Mouse (Mus musculus) limb, embryonic 11.5 days (tissue): ENCODE results near the gene Radil. TPM values are rescaled to one million over a fixed set of nuclear protein-coding genes. Genes with fewer than 3 reads are reported as not detected.
A peak's percentile ranks its signal among the peaks of the same experiment; 100 is the strongest.

Experiments
- ATAC-seq: fragments of 200-750 bp; cut with Nextera tagmentation; 2 replicates; pipeline ENCODE4 v1.8.0; 2017; ENCODE audit warnings: low read depth; ENCODE audit not compliant: insufficient number of reproducible peaks, low FRiP score, low TSS enrichment
- DNase-seq: peaks from one replicate; pipeline ENCODE4 v3.0.0-alpha.2; 2015; ENCODE audit warnings: low spot score
- H3K27ac ChIP-seq: fragments of 300-500 bp; sonication (generic); replicated peaks from 2 replicates; pipeline ENCODE4 v1.5.1; 2014; ENCODE audit warnings: low read depth, mild to moderate bottlenecking, low read length
- H3K27me3 ChIP-seq: fragments of 300-500 bp; sonication (generic); 2 replicates; pipeline ENCODE4 v1.6.1; 2014; ENCODE audit warnings: mild to moderate bottlenecking, low read length, mixed read lengths; ENCODE audit not compliant: control insufficient read depth, insufficient read depth
- H3K36me3 ChIP-seq: fragments of 300-500 bp; sonication (generic); 2 replicates; pipeline ENCODE4 v1.6.1; 2014; ENCODE audit warnings: mild to moderate bottlenecking, low read length, moderate library complexity, mixed read lengths; ENCODE audit not compliant: control insufficient read depth, insufficient read depth
- H3K4me1 ChIP-seq: fragments of 300-500 bp; sonication (generic); 2 replicates; pipeline ENCODE4 v1.6.1; 2014; ENCODE audit warnings: low read length, mixed read lengths; ENCODE audit not compliant: control insufficient read depth, insufficient read depth
- H3K4me2 ChIP-seq: fragments of 300-500 bp; sonication (generic); 2 replicates; pipeline ENCODE4 v1.6.1; 2014; ENCODE audit warnings: low read depth, mild to moderate bottlenecking, moderate library complexity; ENCODE audit not compliant: severe bottlenecking
- H3K4me3 ChIP-seq: fragments of 300-500 bp; sonication (generic); 2 replicates; pipeline ENCODE4 v1.5.1; 2014; ENCODE audit warnings: low read depth, low read length
- H3K9ac ChIP-seq: fragments of 300-500 bp; sonication (generic); 2 replicates; pipeline ENCODE4 v1.6.1; 2014; ENCODE audit warnings: mild to moderate bottlenecking, low read length
- H3K9me3 ChIP-seq: fragments of 300-500 bp; sonication (generic); 2 replicates; pipeline ENCODE4 v1.6.1; 2016; ENCODE audit warnings: low read length; ENCODE audit not compliant: control insufficient read depth
- WGBS: fragments of 180-500 bp; shearing (Covaris S2); extraction: QIAGEN DNeasy Blood & Tissue Kit; methylation state at CpG from one replicate; pipeline ENCODE4 v1.1.7; 2014; 5-methylcytosine and 5-hydroxymethylcytosine counted together
- polyA plus RNA-seq: library from polyadenylated mRNA; unstranded; fragments of >200 nt; fragmentation: Nextera tagmentation; extraction: Ambion mirVana; gene quantifications from 2 replicates; pipeline ENCODE4 v1.2.1, GENCODE M21; 2014

Radil gene
- polyA plus RNA-seq, 1 experiment from 2014 or later = 1.8 TPM

- no peak overlapping the region for H3K27ac ChIP-seq
These were observed 68.4 kb downstream of the Radil start for GRCm38 (mm10) chr5:142482512-142482911.

GRCm38 (mm10) chr5:142478829-142479435, 72.0 kb downstream of the Radil start:
- no peaks in the 10 kb centered on the region; the same call in 1 of the 2 replicates for H3K36me3 ChIP-seq
- no peak overlapping the region for H3K4me3 ChIP-seq
- peak; percentile 90 for DNase-seq
- ATAC-seq = peak; percentile 65
- no peaks in the 10 kb centered on the region for H3K27me3 ChIP-seq
- no peak overlapping the region for H3K4me2 ChIP-seq
- no peaks in the 10 kb centered on the region for H3K9me3 ChIP-seq
- H3K4me1 ChIP-seq = no peaks in the 10 kb centered on the region
- 33% methylated on average over 17 of the region's 17 CpGs for WGBS
- no peak overlapping the region for H3K27ac ChIP-seq
- peak overlapping the region; percentile 28; the same call in 1 of the 2 replicates for H3K9ac ChIP-seq

More at GRCm38 (mm10) chr5:142482512-142482911, 68.4 kb downstream of the Radil start:
- Histone ChIP-seq H3K4me2 (no peak overlapping the region), H3K27me3 (no peaks in the 10 kb centered on the region), H3K9me3 (no peaks in the 10 kb centered on the region), H3K9ac (no peak overlapping the region), H3K4me3 (no peak overlapping the region), H3K4me1 (0 out of 2 replicates have a peak, but pooled peaks cover 2% of the 10 kb centered on the region), H3K36me3 (no peaks in the 10 kb centered on the region)
- ATAC-seq (no peak), DNase-seq (no peak)
- whole genome bisulfite sequencing = 69% methylated on average over 2 of the region's 2 CpGs

DNA sequence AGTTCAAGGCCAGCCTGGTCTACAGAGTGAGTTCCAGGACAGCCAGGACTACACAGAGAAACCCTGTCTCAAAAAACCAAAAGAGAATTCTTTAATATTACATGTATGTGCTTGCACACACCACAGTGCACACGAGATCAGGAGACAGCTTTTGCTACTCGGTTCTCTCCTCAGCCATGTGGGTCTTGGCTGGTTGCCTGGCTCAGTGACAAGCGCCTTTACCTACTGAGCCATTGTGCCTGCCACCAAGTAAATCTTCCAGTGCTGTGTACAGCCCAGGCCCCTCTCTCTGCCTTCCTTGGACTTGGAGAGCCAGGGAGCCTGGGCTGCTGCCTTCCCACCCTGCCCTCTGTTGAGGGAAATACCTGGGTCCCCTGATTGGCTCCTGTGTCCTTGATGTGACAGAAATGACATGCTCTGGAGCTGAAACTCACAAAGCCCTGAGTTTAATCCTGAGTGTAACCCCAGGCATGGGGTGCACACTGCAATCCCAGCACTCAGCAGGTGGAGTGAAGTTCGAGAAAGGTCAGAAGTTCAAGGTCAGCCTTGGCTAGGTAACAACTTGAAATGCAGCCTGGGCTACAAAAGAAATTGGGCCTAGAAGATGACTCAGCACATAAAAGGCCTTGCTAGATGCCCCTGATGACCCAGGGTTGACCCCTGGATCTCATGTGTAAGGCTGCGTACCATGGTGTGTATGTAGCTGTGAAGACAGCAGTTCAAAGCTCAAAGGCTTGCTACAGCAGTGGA, 72.9 kb downstream of the Radil start:
- Histone ChIP-seq H3K27ac (no peak overlapping the region), H3K36me3 (no peaks in the 10 kb centered on the region; the same call in 1 of the 2 replicates), H3K27me3 (no peaks in the 10 kb centered on the region), H3K9me3 (no peaks in the 10 kb centered on the region), H3K4me1 (no peaks in the 10 kb centered on the region), H3K4me2 (no peak overlapping the region), H3K9ac (no peak overlapping the region), H3K4me3 (no peak overlapping the region)
- WGBS = 88% methylated on average over 5 of the region's 5 CpGs
- no peak for DNase-seq
- no peak for ATAC-seq

DNA sequence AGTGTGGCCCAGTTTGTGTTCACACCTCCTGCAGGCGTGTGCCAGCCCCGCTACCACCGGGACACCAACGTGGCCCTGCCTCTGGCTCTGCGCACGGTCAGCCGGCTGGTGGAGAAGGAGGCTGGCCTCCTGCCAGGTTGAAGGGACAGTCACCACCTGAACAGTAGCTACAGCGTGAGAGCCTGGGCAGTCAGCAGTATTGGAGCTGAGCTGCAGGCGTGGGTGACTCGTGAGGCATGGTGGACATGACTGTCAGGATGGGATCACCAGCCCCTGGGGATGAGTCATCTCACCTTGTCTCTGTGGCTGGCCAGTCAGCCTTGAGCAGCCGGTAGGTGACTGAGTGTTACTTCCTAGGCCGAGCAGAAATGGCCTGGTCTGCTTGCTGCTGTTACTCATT, 73.6 kb downstream of the Radil start:
- Histone ChIP-seq H3K27me3 (no peaks in the 10 kb centered on the region), H3K9me3 (no peaks in the 10 kb centered on the region), H3K4me3 (no peak overlapping the region), H3K4me2 (no peak overlapping the region), H3K27ac (no peak overlapping the region), H3K36me3 (no peaks in the 10 kb centered on the region; the same call in 1 of the 2 replicates), H3K9ac (no peak overlapping the region), H3K4me1 (no peaks in the 10 kb centered on the region)
- DNase-seq = no peak
- ATAC-seq = no peak
- 87% methylated on average over 12 of the region's 12 CpGs for WGBS

DNA sequence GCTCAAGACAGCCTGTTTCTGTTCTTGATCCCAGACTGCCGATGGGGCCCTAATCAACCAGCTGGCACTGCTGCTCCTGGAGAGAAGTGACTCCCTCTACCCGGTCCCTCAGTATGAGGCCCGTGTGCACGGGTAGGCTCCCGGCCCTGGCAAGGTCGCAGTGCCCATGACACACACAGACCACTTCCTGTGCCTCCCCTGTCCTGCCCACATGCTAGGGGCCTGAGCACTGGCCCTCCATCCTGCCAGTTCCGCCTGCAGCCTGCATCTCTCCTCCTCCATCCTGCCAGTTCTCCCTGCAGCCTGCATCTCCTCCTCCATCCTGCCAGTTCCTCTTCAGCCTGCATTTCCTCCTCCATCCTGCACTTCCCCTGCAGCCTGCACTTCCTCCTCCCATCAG, 75.2 kb downstream of the Radil start:
- DNase-seq (no peak), ATAC-seq (no peak)
- Histone ChIP-seq H3K27me3 (no peaks in the 10 kb centered on the region), H3K4me1 (no peaks in the 10 kb centered on the region), H3K27ac (no peak overlapping the region), H3K9ac (no peak overlapping the region), H3K36me3 (no peaks in the 10 kb centered on the region; the same call in 1 of the 2 replicates), H3K4me2 (no peak overlapping the region), H3K9me3 (no peaks in the 10 kb centered on the region), H3K4me3 (no peak overlapping the region)
- WGBS = 91% methylated on average over 7 of the region's 7 CpGs

DNA sequence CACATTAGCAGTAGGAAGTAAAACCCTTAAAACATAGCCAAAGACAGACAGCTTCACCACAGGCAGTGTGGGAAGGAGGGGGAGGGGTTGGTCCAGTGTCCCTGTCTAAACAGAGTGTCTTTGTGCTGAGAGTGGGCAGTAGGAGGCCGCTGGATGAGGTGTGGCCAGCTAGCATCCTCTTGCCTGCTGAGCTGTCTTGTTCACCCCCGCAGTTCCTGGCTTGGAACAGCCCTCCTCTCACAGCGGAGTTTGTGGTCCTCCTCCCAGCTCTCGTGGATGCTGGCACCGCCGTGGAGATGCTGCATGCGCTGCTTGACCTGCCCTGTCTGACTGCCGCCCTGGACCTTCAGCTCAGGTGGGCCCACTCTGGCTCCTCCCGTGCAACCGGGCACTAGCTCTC, 77.2 kb downstream of the Radil start:
- no peaks in the 10 kb centered on the region for H3K9me3 ChIP-seq
- H3K27me3 ChIP-seq = no peaks in the 10 kb centered on the region
- no peak overlapping the region for H3K4me3 ChIP-seq
- H3K9ac ChIP-seq = no peak overlapping the region
- peaks cover 5% of the 10 kb centered on the region; the same call in 1 of the 2 replicates for H3K36me3 ChIP-seq
- WGBS = 84% methylated on average over 10 of the region's 10 CpGs
- no peak for ATAC-seq
- no peak for DNase-seq
- no peak overlapping the region for H3K27ac ChIP-seq
- no peaks in the 10 kb centered on the region for H3K4me1 ChIP-seq
- no peak overlapping the region for H3K4me2 ChIP-seq

- no peak overlapping the region for H3K27ac ChIP-seq
- WGBS = 90% methylated on average over 11 of the region's 11 CpGs
- peaks cover under 1% of the 10 kb centered on the region; the same call in 1 of the 2 replicates for H3K4me1 ChIP-seq
- H3K4me3 ChIP-seq = no peak overlapping the region
- H3K36me3 ChIP-seq = peaks cover 5% of the 10 kb centered on the region; the same call in 1 of the 2 replicates
- H3K9ac ChIP-seq = no peak overlapping the region
- DNase-seq (no peak), ATAC-seq (no peak)
- no peaks in the 10 kb centered on the region for H3K27me3 ChIP-seq
- H3K9me3 ChIP-seq = no peaks in the 10 kb centered on the region
- no peak overlapping the region for H3K4me2 ChIP-seq
These were observed 81.1 kb downstream of the Radil start for GRCm38 (mm10) chr5:142469796-142470195.

GRCm38 (mm10) chr5:142468375-142468774, 82.5 kb downstream of the Radil start:
- Histone ChIP-seq H3K4me1 (peaks cover 4% of the 10 kb centered on the region; the same call in 1 of the 2 replicates), H3K27ac (no peak overlapping the region), H3K9ac (no peak overlapping the region), H3K9me3 (no peaks in the 10 kb centered on the region), H3K27me3 (no peaks in the 10 kb centered on the region), H3K4me2 (no peak overlapping the region), H3K4me3 (no peak overlapping the region), H3K36me3 (peaks cover 5% of the 10 kb centered on the region; the same call in 1 of the 2 replicates)
- ATAC-seq (no peak), DNase-seq (no peak)
- 90% methylated on average over 13 of the region's 13 CpGs for WGBS
